Mouse (Mus musculus): ENCODE measurements at regions not wholly inside any gene's neighbourhood (a gene's known extent, or its start where the extent isn't known, plus 50 kb on each side); places are given as distances from the start of the nearest gene placed in this dataset.

GRCm38 (mm10) chr4:125852545-125852944 is 171.8 kb upstream of the Csf3r start:
- no peak for TF ChIP-seq TAL1 (conservative IDR thresholded peaks at IDR 0.05; ENCODE audit: low read depth, low read length)
- TF ChIP-seq CTCF (IDR thresholded peaks at IDR 0.05; ENCODE audit: low read depth, low read length): no peak
- TF ChIP-seq POLR2AphosphoS5 (IDR thresholded peaks at IDR 0.05; ENCODE audit: insufficient replicate concordance, low read depth, low read length): no peak
